13 mouse cellular contexts compared by ENCODE assay signal in genomic region chr3:104812254-104812653, GRCm38 (mm10). TPM values are rescaled to one million over a fixed set of nuclear protein-coding genes. Genes with fewer than 3 reads are reported as not detected.
"Had no signal": no experiment of that assay in that cellular context is flagged by ENCODE, and none has a peak within 500 bp of the region (broad histone marks: within the 10 kb centered on the region; RNA-seq: fewer than 3 reads in every experiment).

No protein-coding gene starts in this region.

- H3K9me3 ChIP-seq: limb, embryonic 15.5 days; liver, embryonic 13.5 days; midbrain, embryonic 13.5 days had no signal

- H3K4me2 ChIP-seq: limb, embryonic 15.5 days; liver, embryonic 13.5 days; midbrain, embryonic 13.5 days had no signal

- H3K9ac ChIP-seq: limb, embryonic 15.5 days; liver, embryonic 13.5 days; midbrain, embryonic 13.5 days had no signal

- H3K27ac ChIP-seq: layer of hippocampus, adult 2 months; limb, embryonic 15.5 days; liver, embryonic 13.5 days; midbrain, embryonic 13.5 days had no signal

- H3K27me3 ChIP-seq: limb, embryonic 15.5 days; liver, embryonic 13.5 days; midbrain, embryonic 13.5 days had no signal

- H3K36me3 ChIP-seq: limb, embryonic 15.5 days; midbrain, embryonic 13.5 days had no signal

- H3K4me3 ChIP-seq: layer of hippocampus, adult 2 months; limb, embryonic 15.5 days; liver, embryonic 13.5 days; midbrain, embryonic 13.5 days had no signal

- DNase-seq: kidney, postnatal 10 days; kidney, postnatal 4 days; liver, embryonic 13.5 days; lung, adult 18-20 months; right cerebral cortex, postnatal 14 days; thymus, adult 18-20 months; thymus, postnatal 14 days had no signal

- ATAC-seq: midbrain, embryonic 13.5 days had no signal

RNA-seq across cellular contexts. Expression of gene Fam19a3, which starts 30.6 kb away (rescaled TPM):
- total RNA-seq: layer of hippocampus, adult 2 months; layer of hippocampus, postnatal 10 days had no signal
- polyA plus RNA-seq: liver, embryonic 13.5 days; midbrain, embryonic 13.5 days; midbrain, postnatal 0 days; neural tube, embryonic 14.5 days had no signal
